Mouse (Mus musculus): Measurements from ENCODE around the gene Mast1. TPM values are rescaled to one million over a fixed set of nuclear protein-coding genes. Genes with fewer than 3 reads are reported as not detected.
A peak's percentile ranks its signal among the peaks of the same experiment; 100 is the strongest.

Gene Mast1
- polyA plus RNA-seq, 1 experiment from 2014 or later: 29.3 TPM

GRCm38 (mm10) chr8:84930582-84930981 lies 6.6 kb downstream of the Mast1 start:
- Histone ChIP-seq H3K4me2 (no peak overlapping the region), H3K4me1 (peaks cover 36% of the 10 kb centered on the region), H3K36me3 (replicated peaks) (peaks cover 14% of the 10 kb centered on the region), H3K4me3 (replicated peaks) (no peak overlapping the region), H3K9me3 (no peaks in the 10 kb centered on the region), H3K9ac (no peak overlapping the region), H3K27me3 (peaks cover 53% of the 10 kb centered on the region), H3K27ac (no peak overlapping the region)
- WGBS: 88% methylated on average over 13 of the region's 13 CpGs
- no peak for ATAC-seq (ENCODE audit: low FRiP score)

- Histone ChIP-seq H3K4me3 (replicated peaks) (peak overlapping the region; percentile 45), H3K4me1 (peaks cover 17% of the 10 kb centered on the region), H3K27ac (no peak overlapping the region), H3K4me2 (peak overlapping the region; percentile 75), H3K36me3 (replicated peaks) (peaks cover 26% of the 10 kb centered on the region), H3K9ac (peak overlapping the region; percentile 59), H3K9me3 (no peaks in the 10 kb centered on the region), H3K27me3 (peaks cover 37% of the 10 kb centered on the region)
- peak; percentile 84 for ATAC-seq (ENCODE audit: low FRiP score)
- 2% methylated on average over 45 of the region's 52 CpGs for WGBS
Measured at GRCm38 (mm10) chr8:84928456-84929306, 8.5 kb downstream of the Mast1 start.

- Histone ChIP-seq H3K9me3 (no peaks in the 10 kb centered on the region), H3K27me3 (peaks cover 34% of the 10 kb centered on the region), H3K9ac (no peak overlapping the region), H3K27ac (no peak overlapping the region), H3K36me3 (replicated peaks) (peaks cover 33% of the 10 kb centered on the region), H3K4me3 (replicated peaks) (no peak overlapping the region), H3K4me1 (peaks cover 15% of the 10 kb centered on the region), H3K4me2 (no peak overlapping the region)
- ATAC-seq (ENCODE audit: low FRiP score): no peak
- 87% methylated on average over 1 of the region's 1 CpGs for WGBS
Measured at GRCm38 (mm10) chr8:84927513-84927912, 9.6 kb downstream of the Mast1 start.

- no peak for ATAC-seq (ENCODE audit: low FRiP score)
- H3K4me3 ChIP-seq (replicated peaks): no peak overlapping the region
- peaks cover 47% of the 10 kb centered on the region for H3K36me3 ChIP-seq (replicated peaks)
- H3K9ac ChIP-seq: no peak overlapping the region
- peaks cover 15% of the 10 kb centered on the region for H3K4me1 ChIP-seq
- 89% methylated on average over 7 of the region's 7 CpGs for WGBS
- peaks cover 20% of the 10 kb centered on the region for H3K27me3 ChIP-seq
- H3K27ac ChIP-seq: no peak overlapping the region
- H3K9me3 ChIP-seq: no peaks in the 10 kb centered on the region
- no peak overlapping the region for H3K4me2 ChIP-seq
Measured at GRCm38 (mm10) chr8:84925557-84925956, 11.6 kb downstream of the Mast1 start.

- Histone ChIP-seq H3K27me3 (peaks cover 26% of the 10 kb centered on the region), H3K4me2 (no peak overlapping the region), H3K27ac (no peak overlapping the region), H3K4me1 (no peaks in the 10 kb centered on the region), H3K4me3 (replicated peaks) (no peak overlapping the region), H3K9me3 (no peaks in the 10 kb centered on the region), H3K9ac (no peak overlapping the region), H3K36me3 (replicated peaks) (peaks cover 67% of the 10 kb centered on the region)
- 93% methylated on average over 2 of the region's 2 CpGs for WGBS
- no peak for ATAC-seq (ENCODE audit: low FRiP score)
Measured at GRCm38 (mm10) chr8:84921596-84921995, 15.6 kb downstream of the Mast1 start.

GRCm38 (mm10) chr8:84918646-84919045 lies 18.5 kb downstream of the Mast1 start:
- Histone ChIP-seq H3K9ac (no peak overlapping the region), H3K4me2 (no peak overlapping the region), H3K4me1 (no peaks in the 10 kb centered on the region), H3K4me3 (replicated peaks) (no peak overlapping the region), H3K27ac (no peak overlapping the region), H3K9me3 (no peaks in the 10 kb centered on the region), H3K27me3 (peaks cover 49% of the 10 kb centered on the region), H3K36me3 (replicated peaks) (peaks cover 83% of the 10 kb centered on the region)
- ATAC-seq (ENCODE audit: low FRiP score): no peak
- WGBS: 92% methylated on average over 15 of the region's 15 CpGs

- peaks cover 81% of the 10 kb centered on the region for H3K36me3 ChIP-seq (replicated peaks)
- H3K27me3 ChIP-seq: peaks cover 57% of the 10 kb centered on the region
- no peak overlapping the region for H3K27ac ChIP-seq
- WGBS: 30% methylated on average over 20 of the region's 20 CpGs
- no peak overlapping the region for H3K4me3 ChIP-seq (replicated peaks)
- ATAC-seq (ENCODE audit: low FRiP score): no peak
- H3K9me3 ChIP-seq: no peaks in the 10 kb centered on the region
- no peak overlapping the region for H3K4me2 ChIP-seq
- no peak overlapping the region for H3K9ac ChIP-seq
- peaks cover 8% of the 10 kb centered on the region for H3K4me1 ChIP-seq
Measured at GRCm38 (mm10) chr8:84917781-84918180, 19.4 kb downstream of the Mast1 start.

- H3K27me3 ChIP-seq: peaks cover 83% of the 10 kb centered on the region
- 89% methylated on average over 8 of the region's 8 CpGs for whole genome bisulfite sequencing
- H3K4me3 ChIP-seq (replicated peaks): no peak overlapping the region
- peaks cover 84% of the 10 kb centered on the region for H3K36me3 ChIP-seq (replicated peaks)
- no peak for ATAC-seq (ENCODE audit: low FRiP score)
- no peak overlapping the region for H3K4me2 ChIP-seq
- no peak overlapping the region for H3K27ac ChIP-seq
- H3K9me3 ChIP-seq: no peaks in the 10 kb centered on the region
- H3K4me1 ChIP-seq: peaks cover 14% of the 10 kb centered on the region
- H3K9ac ChIP-seq: no peak overlapping the region
Measured at GRCm38 (mm10) chr8:84915269-84915668, 21.9 kb downstream of the Mast1 start.

GRCm38 (mm10) chr8:84913960-84914359 lies 23.2 kb downstream of the Mast1 start:
- H3K4me1 ChIP-seq: peaks cover 19% of the 10 kb centered on the region
- H3K4me3 ChIP-seq (replicated peaks): no peak overlapping the region
- peaks cover 75% of the 10 kb centered on the region for H3K36me3 ChIP-seq (replicated peaks)
- peak overlapping the region; percentile 66; the same call in 1 of the 2 replicates for H3K4me2 ChIP-seq
- H3K27me3 ChIP-seq: peaks cover 92% of the 10 kb centered on the region
- WGBS: 49% methylated on average over 4 of the region's 4 CpGs
- no peak for ATAC-seq (ENCODE audit: low FRiP score)
- peak overlapping the region; percentile 40; the same call in 1 of the 2 replicates for H3K9ac ChIP-seq
- no peak overlapping the region for H3K27ac ChIP-seq
- no peaks in the 10 kb centered on the region for H3K9me3 ChIP-seq

GRCm38 (mm10) chr8:84913502-84913900 lies 23.7 kb downstream of the Mast1 start:
- Histone ChIP-seq H3K9ac (peak overlapping the region; percentile 40; the same call in 1 of the 2 replicates), H3K27me3 (peaks cover 90% of the 10 kb centered on the region), H3K4me3 (replicated peaks) (peak overlapping the region; percentile 37), H3K36me3 (replicated peaks) (peaks cover 70% of the 10 kb centered on the region), H3K9me3 (no peaks in the 10 kb centered on the region), H3K4me2 (peak overlapping the region; percentile 66), H3K27ac (no peak overlapping the region), H3K4me1 (peaks cover 23% of the 10 kb centered on the region)
- ATAC-seq (ENCODE audit: low FRiP score): no peak
- WGBS: 13% methylated on average over 9 of the region's 9 CpGs

- Histone ChIP-seq H3K4me1 (peaks cover 24% of the 10 kb centered on the region), H3K4me2 (peak overlapping the region; percentile 66), H3K27me3 (peaks cover 85% of the 10 kb centered on the region), H3K9ac (peak overlapping the region; percentile 40; the same call in 1 of the 2 replicates), H3K4me3 (replicated peaks) (peak overlapping the region; percentile 37), H3K27ac (no peak overlapping the region), H3K36me3 (replicated peaks) (peaks cover 68% of the 10 kb centered on the region), H3K9me3 (no peaks in the 10 kb centered on the region)
- 2% methylated on average over 55 of the region's 55 CpGs for WGBS
- no peak for ATAC-seq (ENCODE audit: low FRiP score)
Measured at GRCm38 (mm10) chr8:84912895-84913501, 24.2 kb downstream of the Mast1 start.

- Histone ChIP-seq H3K27me3 (peaks cover 79% of the 10 kb centered on the region), H3K9me3 (no peaks in the 10 kb centered on the region), H3K4me2 (peak overlapping the region; percentile 66), H3K9ac (0 out of 2 replicates have a peak overlapping the region, but pooled peaks have one; percentile 40), H3K36me3 (replicated peaks) (peaks cover 65% of the 10 kb centered on the region), H3K27ac (no peak overlapping the region), H3K4me3 (replicated peaks) (peak overlapping the region; percentile 37), H3K4me1 (peaks cover 25% of the 10 kb centered on the region)
- WGBS: 25% methylated on average over 27 of the region's 27 CpGs
- ATAC-seq (ENCODE audit: low FRiP score): no peak
Measured at GRCm38 (mm10) chr8:84912391-84912790, 24.8 kb downstream of the Mast1 start.

Data from forebrain, embryonic 12.5 days (tissue).